Mouse (Mus musculus): ENCODE results near the gene Sec63. TPM values are rescaled to one million over a fixed set of nuclear protein-coding genes. Genes with fewer than 3 reads are reported as not detected.

Gene Sec63
- total RNA-seq, 2 experiments from 2014 or later = 44.8 to 51.1 TPM

DNA sequence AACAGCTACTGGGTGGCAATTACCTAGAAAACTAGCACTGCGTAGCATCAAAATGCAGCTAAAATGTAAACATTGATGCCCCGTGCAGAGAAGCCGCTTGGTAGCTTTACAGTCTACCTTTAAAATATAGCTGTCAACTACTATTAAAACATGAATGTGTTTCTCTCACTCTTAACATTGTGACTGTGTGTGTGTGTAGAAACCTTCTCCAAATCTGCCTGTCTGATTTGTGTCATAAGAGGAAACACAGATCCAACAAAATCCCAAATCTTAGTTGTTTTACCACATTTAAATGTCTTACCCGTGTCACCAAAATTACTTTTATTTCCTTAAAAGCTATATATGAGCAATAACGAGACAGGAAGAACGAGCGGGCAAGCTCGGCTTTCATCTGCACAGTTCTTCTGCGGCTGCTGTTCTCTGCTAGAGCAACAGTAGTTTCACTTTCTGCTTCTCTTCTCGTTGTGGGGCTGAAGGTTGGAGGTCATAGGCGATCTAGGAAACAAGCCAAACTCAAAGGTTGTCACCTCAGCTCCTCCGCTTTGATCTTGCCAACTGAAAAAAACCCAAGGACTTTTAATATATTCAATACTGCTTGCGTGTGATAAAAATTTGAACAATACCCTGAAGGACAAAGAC is 100.9 kb downstream of the Sec63 start:
- no peak for DNase-seq (ENCODE audit: low spot score in 2 of 2)

DNA sequence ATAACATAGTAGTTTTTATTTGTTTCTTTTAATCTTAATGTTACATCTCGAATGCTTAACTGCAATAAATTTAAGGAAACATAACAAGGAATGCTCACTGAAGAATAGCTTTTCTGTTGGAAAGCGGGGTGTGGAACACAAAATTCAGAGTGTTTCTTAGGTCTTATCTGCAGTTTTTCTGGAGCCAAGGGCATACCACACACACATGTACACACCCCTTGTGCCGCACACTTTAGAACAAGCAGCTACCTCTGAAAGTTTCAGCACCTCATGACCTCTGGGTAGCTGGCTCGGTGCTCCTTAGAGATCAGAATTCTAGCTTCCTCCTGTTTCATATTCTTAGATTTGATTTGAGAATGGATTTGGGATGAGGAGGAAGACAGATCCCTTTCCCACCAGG is 101.5 kb downstream of the Sec63 start:
- no peak for DNase-seq (ENCODE audit: low spot score in 2 of 2)

DNA sequence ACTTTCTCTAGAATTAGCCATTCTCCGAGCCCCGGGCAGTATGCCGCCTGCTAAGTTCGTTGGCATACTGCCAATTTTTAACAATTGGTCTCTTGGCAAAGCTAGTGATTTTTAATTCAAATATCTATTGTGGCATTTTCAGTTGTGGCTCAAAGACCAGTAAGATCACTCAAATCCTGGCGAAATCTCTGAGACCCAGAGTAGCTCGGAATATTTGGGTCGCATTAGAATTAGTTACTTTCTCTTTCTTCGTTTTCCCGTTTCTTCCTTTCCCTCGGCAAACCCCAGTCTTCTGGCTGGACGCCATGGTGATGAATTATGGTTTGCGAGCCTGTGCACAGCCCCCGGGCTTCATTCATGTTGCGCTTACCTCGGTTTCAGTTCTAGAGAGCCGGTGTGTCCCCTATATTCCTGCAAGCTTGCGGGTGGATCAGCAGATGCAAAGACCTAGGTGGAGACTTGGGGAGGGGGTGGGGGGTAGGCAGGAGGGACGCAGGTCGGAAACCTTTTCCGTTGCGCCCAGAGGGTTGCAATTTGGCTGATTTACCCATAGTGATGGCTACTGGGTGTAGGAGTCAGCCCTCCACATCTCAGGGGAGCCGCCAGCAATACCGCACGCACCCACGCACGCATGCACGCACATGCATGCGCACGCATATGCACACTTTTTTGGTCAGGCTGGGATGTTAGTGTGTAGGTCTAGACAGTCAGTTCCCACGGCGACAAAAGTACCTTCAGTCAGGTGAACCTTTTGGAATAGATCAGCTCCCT is 102.5 kb downstream of the Sec63 start:
- peak; percentile 42 to 57 for DNase-seq (ENCODE audit: low spot score in 2 of 2)

DNA sequence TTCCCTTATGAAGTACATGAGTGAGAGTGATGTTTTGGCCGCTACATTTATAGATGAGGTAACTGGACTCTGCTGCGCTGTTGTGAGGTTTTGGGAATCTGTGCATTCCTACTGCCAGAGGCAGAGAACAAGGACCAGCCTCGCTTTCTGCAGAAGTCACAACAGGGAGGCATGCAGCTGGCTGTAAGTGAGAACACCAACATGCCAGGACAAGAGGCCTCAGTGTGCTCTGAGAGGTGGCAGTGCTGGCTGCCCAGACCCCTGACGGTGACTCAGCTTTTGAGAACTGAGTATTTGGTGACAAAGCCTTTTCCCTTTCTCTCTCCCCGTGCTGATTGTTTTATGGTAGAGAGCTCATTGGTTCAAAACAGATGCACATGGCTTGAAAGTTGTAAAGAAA is 103.4 kb downstream of the Sec63 start:
- DNase-seq (ENCODE audit: low spot score in 2 of 2) = no peak

DNA sequence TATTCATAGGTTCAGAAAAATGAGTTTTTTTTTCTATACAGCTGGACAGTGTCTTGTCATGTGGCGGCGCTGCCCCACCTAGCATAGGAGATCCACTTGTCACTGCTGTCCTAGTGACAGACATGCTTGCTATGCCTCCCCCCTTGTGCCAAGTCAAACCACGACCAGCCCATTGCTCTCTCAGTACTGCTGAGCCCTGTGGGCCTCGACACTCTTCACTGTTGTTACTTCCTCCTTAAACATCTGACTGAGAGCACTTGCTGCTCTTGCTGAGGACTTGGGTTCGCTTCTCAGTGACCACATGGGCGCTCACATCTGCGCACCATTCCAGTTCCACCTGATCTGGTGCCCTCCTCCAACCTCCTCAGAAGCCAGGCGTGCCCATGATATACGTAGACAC is 107.1 kb downstream of the Sec63 start:
- DNase-seq (ENCODE audit: low spot score in 2 of 2) = no peak

DNA sequence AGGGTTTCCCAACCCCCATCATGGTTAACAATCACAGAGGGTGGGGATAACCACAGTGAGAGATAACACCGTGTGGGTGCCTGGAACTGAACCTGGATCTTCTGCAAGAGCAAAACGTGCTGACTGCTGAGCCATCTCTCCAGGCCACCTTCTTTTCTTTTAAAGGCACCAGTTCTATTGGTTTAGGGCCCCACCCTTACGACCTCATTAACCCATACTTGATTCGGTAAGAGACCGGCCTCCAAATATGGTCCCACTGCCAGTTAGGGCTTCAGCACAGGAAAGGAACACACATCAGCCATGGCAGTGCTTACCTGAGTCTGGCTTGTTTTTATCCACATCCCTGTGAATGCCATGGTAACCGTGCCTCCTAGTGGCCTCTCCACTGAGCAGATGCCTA is 108.2 kb downstream of the Sec63 start:
- DNase-seq (ENCODE audit: low spot score in 2 of 2) = no peak

DNA sequence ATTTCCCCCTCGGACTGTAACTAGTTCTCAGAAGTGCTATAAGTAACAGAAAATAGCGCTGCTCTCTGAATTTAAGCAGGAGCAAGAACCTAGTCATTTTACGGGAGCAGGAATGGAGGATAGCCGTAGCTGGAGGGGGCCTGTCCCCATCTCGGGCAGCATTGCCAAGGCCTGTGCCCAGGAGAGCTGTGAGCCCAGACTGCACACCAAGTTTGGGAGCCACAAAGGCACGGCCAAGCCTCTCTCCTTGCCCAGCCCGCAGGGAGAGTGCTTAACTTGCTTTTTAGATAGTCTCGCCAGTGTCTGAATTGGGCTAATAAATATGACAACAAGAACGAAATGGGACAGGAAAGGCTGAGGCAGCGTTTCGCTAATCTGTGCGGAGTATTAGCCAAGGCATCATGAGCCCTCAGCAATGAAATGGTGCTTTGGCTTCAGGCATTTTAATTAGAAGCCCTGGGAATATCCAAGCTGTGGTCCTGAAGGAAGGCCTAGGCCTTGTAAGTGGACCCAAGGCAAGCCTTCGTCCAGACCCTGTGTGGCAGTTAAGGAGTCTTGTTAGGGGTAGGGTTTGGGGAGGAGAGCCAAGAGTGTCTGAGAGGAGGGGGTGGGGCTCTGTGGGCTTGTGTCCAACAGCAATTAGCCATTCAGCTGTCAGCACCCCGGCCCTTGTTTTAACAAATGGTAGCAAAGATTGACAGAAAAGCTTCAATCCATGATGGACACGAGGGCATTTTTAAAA is 111.1 kb downstream of the Sec63 start:
- DNase-seq (ENCODE audit: low spot score in 2 of 2) = no peak

DNA sequence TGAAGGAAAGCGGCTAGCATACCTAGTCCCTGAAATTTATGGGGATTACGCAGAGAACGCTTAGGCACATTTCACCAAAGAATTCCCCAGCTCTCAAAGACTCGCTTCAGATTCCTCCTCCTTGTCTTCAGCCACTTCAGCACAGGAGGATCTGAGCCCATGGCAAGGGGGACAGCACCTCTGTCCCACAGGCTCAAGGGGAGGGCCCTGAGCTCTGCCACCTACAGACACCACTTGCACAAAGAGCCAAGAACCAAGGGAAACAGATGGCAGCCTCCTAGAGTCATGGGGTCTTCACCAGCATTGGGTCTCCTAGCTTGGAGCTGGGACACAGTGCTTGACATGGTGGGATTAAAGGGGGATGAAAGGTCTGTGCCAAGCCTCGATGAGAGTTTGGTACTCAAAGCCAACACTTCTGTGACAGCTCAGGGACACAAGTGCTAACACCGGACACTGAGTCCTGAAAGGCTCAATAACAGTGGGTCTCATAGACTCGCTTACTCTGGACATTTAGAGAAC is 111.8 kb downstream of the Sec63 start:
- no peak for DNase-seq (ENCODE audit: low spot score in 2 of 2)

DNA sequence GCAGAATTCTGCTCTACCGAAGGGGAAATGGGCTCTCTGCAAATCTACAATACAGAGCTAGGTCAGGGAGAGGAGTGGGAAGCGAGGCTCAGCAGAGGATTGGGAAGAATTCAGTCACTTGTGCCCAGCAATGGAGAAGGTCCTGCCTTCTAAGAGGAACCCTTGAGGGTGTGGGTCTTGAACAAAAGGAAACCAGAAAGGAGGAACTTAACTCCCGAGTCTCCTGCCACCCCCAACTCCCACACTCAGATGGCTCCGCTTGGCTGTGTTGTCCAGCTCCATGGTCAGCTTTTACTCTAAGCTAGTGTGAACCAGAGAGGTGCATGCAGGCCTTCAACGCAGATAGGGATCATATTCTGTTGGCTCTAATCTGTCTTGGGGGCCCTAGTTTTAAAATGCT is 114.9 kb downstream of the Sec63 start:
- DNase-seq (ENCODE audit: low spot score in 2 of 2) = no peak

DNA sequence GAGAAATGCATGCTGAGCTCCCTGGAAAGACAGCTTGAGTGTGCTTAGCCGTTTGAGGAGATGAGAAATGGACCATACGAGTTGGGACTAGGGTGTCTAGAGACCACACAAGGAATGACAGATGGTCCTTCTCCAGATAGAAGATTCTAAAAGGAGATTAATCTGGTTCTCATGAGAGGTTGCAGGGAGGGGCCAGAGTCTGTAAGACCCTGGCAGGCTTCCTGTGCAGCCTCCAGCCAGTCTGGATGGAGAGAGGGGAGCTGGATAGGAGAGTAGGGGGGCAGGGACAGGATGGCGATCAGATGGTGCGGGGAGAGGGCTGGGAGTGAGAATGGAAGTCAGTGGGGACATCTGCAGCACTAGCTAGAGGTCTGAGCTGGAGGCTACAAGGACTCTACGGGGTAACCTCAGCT is 118.0 kb downstream of the Sec63 start:
- no peak for DNase-seq (ENCODE audit: low spot score in 2 of 2)

DNA sequence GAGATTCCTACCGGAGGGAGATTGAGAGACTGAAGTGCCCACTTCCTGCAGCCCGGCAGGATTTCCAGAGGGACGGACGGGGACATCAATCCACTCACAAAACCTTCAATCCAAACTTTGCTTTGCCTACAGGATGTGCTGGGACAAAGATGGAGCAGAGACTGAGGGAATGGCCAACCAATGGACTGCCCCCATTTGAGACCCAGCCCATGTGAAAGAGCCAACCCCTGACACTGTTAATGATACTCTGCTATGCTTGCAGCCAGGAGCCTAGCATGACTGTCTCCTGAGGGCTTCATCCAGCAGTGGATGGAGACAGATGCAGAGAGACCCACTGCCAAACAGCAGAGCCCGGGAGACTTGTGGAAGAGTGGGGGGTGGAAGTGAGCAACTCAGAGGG is 118.4 kb downstream of the Sec63 start:
- DNase-seq (ENCODE audit: low spot score in 2 of 2) = no peak

Other genes starting within 250 kb of the Sec63 start
- 10 to 100 TPM; 13.1 to 15.3 TPM for gene Nr2e1, start 177.9 kb upstream of the Sec63 start, total RNA-seq (2021)
- 10 to 100 TPM; 58.9 to 59.8 TPM for gene Ostm1, start 177.7 kb upstream of the Sec63 start, total RNA-seq (2021)
- 1 to 10 TPM; 3.3 to 4.4 TPM for gene Scml4, start 98.9 kb downstream of the Sec63 start, total RNA-seq (2021)